Mouse (Mus musculus) hindbrain, embryonic 15.5 days (tissue): ENCODE data around the gene Madcam1. TPM values are rescaled to one million over a fixed set of nuclear protein-coding genes. Genes with fewer than 3 reads are reported as not detected.

Source experiments
- ATAC-seq: fragments of 200-750 bp; cut with Nextera tagmentation; 2 replicates; pipeline ENCODE4 v1.8.0; 2017; ENCODE audit warnings: low read depth, moderate number of reproducible peaks, moderate TSS enrichment; ENCODE audit not compliant: low FRiP score
- H3K27ac ChIP-seq: fragments of 300-500 bp; sonication (generic); replicated peaks from 2 replicates; pipeline ENCODE4 v1.5.1; 2015; ENCODE audit warnings: mild to moderate bottlenecking, inconsistent platforms
- H3K27me3 ChIP-seq: fragments of 300-500 bp; sonication (generic); 2 replicates; pipeline ENCODE4 v1.6.1; 2015; ENCODE audit warnings: control low read depth, inconsistent platforms
- H3K36me3 ChIP-seq: fragments of 300-500 bp; sonication (generic); 2 replicates; pipeline ENCODE4 v1.6.1; 2015; ENCODE audit warnings: control low read depth, inconsistent platforms
- H3K4me1 ChIP-seq: fragments of 300-500 bp; sonication (generic); replicated peaks from 2 replicates; pipeline ENCODE4 v1.6.1; 2015; ENCODE audit warnings: control low read depth, inconsistent platforms
- H3K4me2 ChIP-seq: fragments of 300-500 bp; sonication (generic); 2 replicates; pipeline ENCODE4 v1.6.1; 2015; ENCODE audit warnings: moderate library complexity, mild to moderate bottlenecking, inconsistent platforms
- H3K4me3 ChIP-seq: fragments of 300-500 bp; sonication (generic); 2 replicates; pipeline ENCODE4 v1.5.1; 2015; ENCODE audit warnings: mild to moderate bottlenecking, inconsistent platforms
- H3K9ac ChIP-seq: fragments of 300-500 bp; sonication (generic); 2 replicates; pipeline ENCODE4 v1.6.1; 2015; ENCODE audit warnings: inconsistent platforms
- H3K9me3 ChIP-seq: fragments of 300-500 bp; sonication (generic); 2 replicates; pipeline ENCODE4 v1.6.1; 2016; ENCODE audit warnings: control low read depth, inconsistent platforms
- WGBS: fragments of 180-500 bp; shearing (Covaris S2); methylation state at CpG from one replicate; pipeline ENCODE4 v1.1.7; 2015; 5-methylcytosine and 5-hydroxymethylcytosine counted together
- polyA plus RNA-seq: library from polyadenylated mRNA; unstranded; fragments of >200 nt; fragmentation: Nextera tagmentation; extraction: Ambion mirVana; gene quantifications from 2 replicates; pipeline ENCODE4 v1.2.1, GENCODE M21; 2015

The Madcam1 gene
- polyA plus RNA-seq, 1 experiment from 2014 or later: 0.87 TPM

GRCm38 (mm10) chr10:79668771-79669575 is 4.6 kb downstream of the Madcam1 start, which contains the start of gene Tpgs1:
Tpgs1 (plus strand) TSS chr10:79669369.
- under 1% methylated on average over 44 of the region's 45 CpGs for WGBS
- peak within 1 kb of the TSS; percentile 86 for H3K9ac ChIP-seq
- H3K4me1 ChIP-seq: peaks cover 27% of the 10 kb centered on the region
- no peaks in the 10 kb centered on the region for H3K9me3 ChIP-seq
- H3K27me3 ChIP-seq: no peaks in the 10 kb centered on the region
- H3K36me3 ChIP-seq: no peaks in the 10 kb centered on the region
- H3K27ac ChIP-seq: peak within 1 kb of the TSS; percentile 97
- H3K4me2 ChIP-seq: peak within 1 kb of the TSS; percentile 87
- H3K4me3 ChIP-seq: peak within 1 kb of the TSS; percentile 78
- peak; percentile 86 for ATAC-seq

- peak; percentile 67 for ATAC-seq
- Histone ChIP-seq H3K36me3 (no peaks in the 10 kb centered on the region), H3K9me3 (no peaks in the 10 kb centered on the region), H3K4me3 (peak overlapping the region; percentile 78), H3K9ac (peak overlapping the region; percentile 86), H3K27ac (peak overlapping the region; percentile 97), H3K4me2 (peak overlapping the region; percentile 87), H3K4me1 (peaks cover 27% of the 10 kb centered on the region), H3K27me3 (no peaks in the 10 kb centered on the region)
- under 1% methylated on average over 47 of the region's 47 CpGs for WGBS
Measured at GRCm38 (mm10) chr10:79669576-79670057, 5.3 kb downstream of the Madcam1 start.

GRCm38 (mm10) chr10:79670071-79670888 is 5.9 kb downstream of the Madcam1 start:
- peak overlapping the region; percentile 86 for H3K9ac ChIP-seq
- peak overlapping the region; percentile 97 for H3K27ac ChIP-seq
- peaks cover 27% of the 10 kb centered on the region for H3K4me1 ChIP-seq
- H3K36me3 ChIP-seq: no peaks in the 10 kb centered on the region
- peak overlapping the region; percentile 87 for H3K4me2 ChIP-seq
- WGBS: 33% methylated on average over 15 of the region's 15 CpGs
- ATAC-seq: peak; percentile 25
- H3K27me3 ChIP-seq: no peaks in the 10 kb centered on the region
- no peaks in the 10 kb centered on the region for H3K9me3 ChIP-seq
- H3K4me3 ChIP-seq: peak overlapping the region; percentile 78

- Histone ChIP-seq H3K27me3 (no peaks in the 10 kb centered on the region), H3K9ac (no peak overlapping the region), H3K9me3 (no peaks in the 10 kb centered on the region), H3K4me3 (0 out of 2 replicates have a peak overlapping the region, but pooled peaks have one; percentile 78), H3K4me2 (peak overlapping the region; percentile 87), H3K36me3 (no peaks in the 10 kb centered on the region; the same call in 1 of the 2 replicates), H3K4me1 (peaks cover 27% of the 10 kb centered on the region), H3K27ac (no peak overlapping the region)
- WGBS: 57% methylated on average over 6 of the region's 6 CpGs
- no peak for ATAC-seq
Measured at GRCm38 (mm10) chr10:79671396-79672087, 7.2 kb downstream of the Madcam1 start.

- no peak overlapping the region for H3K9ac ChIP-seq
- WGBS: 53% methylated on average over 3 of the region's 3 CpGs
- no peak overlapping the region for H3K4me3 ChIP-seq
Measured at GRCm38 (mm10) chr10:79672088-79672455, 7.7 kb downstream of the Madcam1 start.

GRCm38 (mm10) chr10:79673054-79673453 is 8.7 kb downstream of the Madcam1 start:
- H3K27me3 ChIP-seq: no peaks in the 10 kb centered on the region
- WGBS: 90% methylated on average over 3 of the region's 3 CpGs
- no peak overlapping the region for H3K4me2 ChIP-seq
- no peak overlapping the region for H3K27ac ChIP-seq
- H3K36me3 ChIP-seq: no peaks in the 10 kb centered on the region; the same call in 1 of the 2 replicates
- peaks cover 24% of the 10 kb centered on the region for H3K4me1 ChIP-seq
- no peak overlapping the region for H3K9ac ChIP-seq
- ATAC-seq: no peak
- no peak overlapping the region for H3K4me3 ChIP-seq
- H3K9me3 ChIP-seq: no peaks in the 10 kb centered on the region

More at GRCm38 (mm10) chr10:79672088-79672455, 7.7 kb downstream of the Madcam1 start:
- no peaks in the 10 kb centered on the region for H3K27me3 ChIP-seq
- H3K4me2 ChIP-seq: no peak overlapping the region
- no peak overlapping the region for H3K27ac ChIP-seq
- H3K9me3 ChIP-seq: no peaks in the 10 kb centered on the region
- H3K4me1 ChIP-seq: peaks cover 27% of the 10 kb centered on the region
- H3K36me3 ChIP-seq: no peaks in the 10 kb centered on the region; the same call in 1 of the 2 replicates
- no peak for ATAC-seq

GRCm38 (mm10) chr10:79675346-79676035 is 11.1 kb downstream of the Madcam1 start:
- Histone ChIP-seq H3K4me2 (no peak overlapping the region), H3K9me3 (no peaks in the 10 kb centered on the region), H3K4me3 (no peak overlapping the region), H3K36me3 (no peaks in the 10 kb centered on the region; the same call in 1 of the 2 replicates), H3K9ac (no peak overlapping the region), H3K27ac (no peak overlapping the region), H3K4me1 (peaks cover 13% of the 10 kb centered on the region), H3K27me3 (no peaks in the 10 kb centered on the region)
- no peak for ATAC-seq
- whole genome bisulfite sequencing: 54% methylated on average over 44 of the region's 44 CpGs

- Histone ChIP-seq H3K4me1 (peaks cover 24% of the 10 kb centered on the region), H3K27ac (peak overlapping the region; percentile 88), H3K9ac (peak overlapping the region; percentile 46), H3K36me3 (peaks cover 13% of the 10 kb centered on the region), H3K9me3 (no peaks in the 10 kb centered on the region), H3K4me2 (peak overlapping the region; percentile 85), H3K4me3 (peak overlapping the region; percentile 64), H3K27me3 (no peaks in the 10 kb centered on the region)
- peak; percentile 20 for ATAC-seq
- 39% methylated on average over 11 of the region's 11 CpGs for WGBS
Measured at GRCm38 (mm10) chr10:79680606-79681495, 16.5 kb downstream of the Madcam1 start.

- H3K9ac ChIP-seq: peak within 1 kb of the TSS; percentile 60
- peak within 1 kb of the TSS; percentile 88 for H3K27ac ChIP-seq
- under 1% methylated on average over 56 of the region's 84 CpGs for WGBS
- H3K4me1 ChIP-seq: peaks cover 24% of the 10 kb centered on the region
- ATAC-seq: peak; percentile 93
- peak within 1 kb of the TSS; percentile 64 for H3K4me3 ChIP-seq
- H3K27me3 ChIP-seq: no peaks in the 10 kb centered on the region
- no peaks in the 10 kb centered on the region for H3K9me3 ChIP-seq
- peak within 1 kb of the TSS; percentile 85 for H3K4me2 ChIP-seq
- peaks cover 21% of the 10 kb centered on the region for H3K36me3 ChIP-seq
Measured at GRCm38 (mm10) chr10:79681591-79682245, 17.4 kb downstream of the Madcam1 start, which contains the start of gene Cdc34. Cdc34 (plus strand) TSS chr10:79682195.

- WGBS: 0% methylated on average over 10 of the region's 10 CpGs
- Histone ChIP-seq H3K4me3 (peak overlapping the region; percentile 64), H3K9me3 (no peaks in the 10 kb centered on the region), H3K27me3 (no peaks in the 10 kb centered on the region), H3K9ac (peak overlapping the region; percentile 60), H3K36me3 (peaks cover 29% of the 10 kb centered on the region), H3K27ac (peak overlapping the region; percentile 78), H3K4me2 (peak overlapping the region; percentile 85), H3K4me1 (peaks cover 24% of the 10 kb centered on the region)
- peak; percentile 9 for ATAC-seq
Measured at GRCm38 (mm10) chr10:79682551-79682915, 18.2 kb downstream of the Madcam1 start.
